Mouse (Mus musculus) heart, adult 18-20 months (tissue): ENCODE measurements around the gene Otoa. TPM values are rescaled to one million over a fixed set of nuclear protein-coding genes. Genes with fewer than 3 reads are reported as not detected.

Source experiments
- total RNA-seq, 2 experiments: library from RNA; stranded (reverse); gene quantifications; 2 replicates each; pipeline ENCODE4 v1.2.3; 2021

Gene Otoa
- total RNA-seq, 2 experiments from 2014 or later: 0.05 to 0.18 TPM

Other genes with a start within 250 kb of the Otoa start
- gene Eef2k, start 238.8 kb upstream of the Otoa start, total RNA-seq: 10 to 100 TPM; 23.0 to 23.5 TPM
- 1 to 10 TPM; 8.8 to 9.2 TPM for gene Polr3e, start 163.9 kb upstream of the Otoa start, total RNA-seq
- gene Cdr2, start 99.3 kb upstream of the Otoa start, total RNA-seq: 10 to 100 TPM; 10.9 to 12.9 TPM
- not detected for gene Mfsd13b, start 99.1 kb upstream of the Otoa start, total RNA-seq
- 10 to 100 TPM; 76.9 to 98.0 TPM for gene Mettl9, start 47.2 kb upstream of the Otoa start, total RNA-seq
- gene Igsf6, start 7.1 kb upstream of the Otoa start, total RNA-seq: 1 to 10 TPM in 1 of 2 experiments, under 1 TPM in 1; 0.89 to 1.5 TPM